Mouse (Mus musculus): ENCODE measurements around the gene Rfwd3. TPM values are rescaled to one million over a fixed set of nuclear protein-coding genes. Genes with fewer than 3 reads are reported as not detected.
"Not testable (repeated sequence)": the region's sequence is repeated elsewhere in the genome, so short reads cannot be mapped to it uniquely, and the experiment has no call there.

The Rfwd3 gene
- 10 to 100 TPM; 20.4 to 26.1 TPM for total RNA-seq (2021)

DNA sequence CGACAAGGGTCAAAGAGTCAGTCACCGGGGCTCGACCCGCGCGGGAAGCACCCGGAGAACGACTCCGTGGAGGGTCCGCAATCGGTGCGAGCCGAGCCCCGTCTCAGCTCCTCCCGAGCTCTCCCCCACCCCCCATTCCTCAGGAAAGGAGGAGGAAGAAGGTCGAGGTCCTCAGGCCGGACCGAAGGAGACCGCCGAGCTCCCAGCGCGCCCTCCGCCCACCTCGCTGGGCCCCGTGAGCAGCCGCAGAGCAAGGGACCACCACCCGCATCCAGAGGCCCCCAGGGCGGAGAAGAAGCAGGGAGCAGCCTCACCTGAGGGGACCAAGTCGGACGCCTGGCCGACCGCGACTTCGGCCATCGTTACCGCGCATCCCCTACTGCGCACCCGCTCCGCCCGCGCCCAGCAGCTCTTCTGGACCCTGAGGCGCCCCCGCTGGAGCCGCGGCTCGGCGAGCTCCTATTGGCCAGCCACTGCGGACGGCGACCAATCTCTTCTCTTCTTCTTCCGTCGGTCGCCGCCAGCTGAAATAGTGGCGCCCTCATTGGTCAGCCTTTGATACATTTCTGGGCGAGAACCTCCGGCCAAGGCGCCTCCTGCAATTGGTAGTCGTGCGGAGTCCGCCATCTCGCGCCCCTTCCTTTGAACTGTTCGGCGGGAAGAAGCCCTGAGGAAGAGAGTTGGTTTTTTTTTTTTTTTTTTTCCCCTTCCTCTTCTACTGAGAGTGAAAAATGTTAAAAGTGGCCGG is at the start of gene Rfwd3:
Rfwd3 (minus strand) TSS at position 402 of the 748 bp plus-strand sequence.
- peak; percentile 97 to 98 for DNase-seq
- intact Hi-C loops (cut with DNase I), result no loop called here

DNA sequence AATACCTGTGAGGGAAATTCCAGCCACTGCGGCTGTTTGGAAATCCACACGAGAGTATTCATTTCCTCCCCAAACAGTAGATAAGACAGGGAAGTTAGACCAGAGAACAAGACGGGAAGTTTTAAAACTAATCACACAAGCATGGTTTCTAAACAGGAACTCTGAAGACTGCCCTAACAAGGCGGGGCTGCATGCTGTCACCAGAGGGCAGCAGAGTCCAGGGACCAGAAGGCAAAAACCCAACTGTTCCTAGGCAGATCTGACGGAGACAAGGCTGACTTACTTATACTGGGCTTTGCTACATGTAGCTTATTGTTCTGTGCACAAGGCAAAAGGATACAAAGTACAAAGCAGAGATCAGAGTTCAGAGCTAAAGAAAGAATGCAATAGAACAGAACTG is 43.2 kb upstream of the Rfwd3 start:
- intact Hi-C loops (cut with DNase I), result loop anchor here (1.0 to 5.0 kb wide), 4 partner anchors 96 to 494 kb away; partner anchors contain the start of gene Ldhd
- peak; percentile 87 to 91 for DNase-seq

- intact Hi-C loops (cut with DNase I), result loop anchor here (5.0 kb wide), 2 partner anchors 292 to 497 kb away; partner anchors contain the start of gene Ldhd
- DNase-seq, result no peak
These were observed 40.2 kb upstream of the Rfwd3 start for GRCm38 (mm10) chr8:111340186-111340585.

GRCm38 (mm10) chr8:111338370-111339208 is 38.6 kb upstream of the Rfwd3 start:
- intact Hi-C loops (cut with DNase I), result no loop called here
- DNase-seq, result no peak

DNA sequence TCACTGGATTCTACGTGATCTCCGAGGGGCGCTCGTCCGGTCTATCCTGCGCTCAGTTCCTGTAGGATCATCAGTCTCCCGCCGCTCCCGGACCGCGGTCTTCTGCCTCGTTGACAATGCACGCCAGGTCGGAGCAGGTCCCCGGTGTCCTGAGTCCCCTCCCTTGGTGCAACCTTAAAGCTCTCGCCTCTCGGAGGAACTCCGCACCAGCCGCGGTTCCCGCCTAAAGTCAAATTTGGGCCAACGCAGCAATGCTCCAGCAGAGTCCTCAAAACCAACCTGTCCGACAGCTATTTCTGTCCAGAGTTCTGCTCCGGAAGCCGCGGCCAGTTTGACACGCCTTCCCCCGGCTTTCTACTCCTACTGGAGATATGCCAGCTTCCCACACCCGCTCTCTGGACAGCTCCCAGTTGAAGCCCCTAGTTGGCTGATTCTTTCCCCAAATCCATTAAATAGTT is 37.9 kb upstream of the Rfwd3 start, which contains the start of gene Mlkl:
Mlkl (minus strand) TSS at position 288 of the 458 bp plus-strand sequence.
- DNase-seq, result peak; percentile 66 to 74
- intact Hi-C loops (cut with DNase I), result no loop called here

GRCm38 (mm10) chr8:111337311-111337889 is 37.4 kb upstream of the Rfwd3 start:
- peak; percentile 20 to 34 for DNase-seq
- intact Hi-C loops (cut with DNase I), result no loop called here

- DNase-seq, result no peak
- intact Hi-C loops (cut with DNase I), result no loop called here
These were observed 36.7 kb upstream of the Rfwd3 start for GRCm38 (mm10) chr8:111336692-111337091.

- no peak for DNase-seq
- intact Hi-C loops (cut with DNase I), result no loop called here
These were observed 25.3 kb upstream of the Rfwd3 start for GRCm38 (mm10) chr8:111325222-111325790.

- intact Hi-C loops (cut with DNase I), result no loop called here
These were observed 14.7 kb upstream of the Rfwd3 start for GRCm38 (mm10) chr8:111314729-111315128.

GRCm38 (mm10) chr8:111313961-111314360 is 13.9 kb upstream of the Rfwd3 start:
- intact Hi-C loops (cut with DNase I); DNase-seq: not testable (repeated sequence)

More at GRCm38 (mm10) chr8:111314729-111315128, 14.7 kb upstream of the Rfwd3 start:
- DNase-seq, result no peak

DNA sequence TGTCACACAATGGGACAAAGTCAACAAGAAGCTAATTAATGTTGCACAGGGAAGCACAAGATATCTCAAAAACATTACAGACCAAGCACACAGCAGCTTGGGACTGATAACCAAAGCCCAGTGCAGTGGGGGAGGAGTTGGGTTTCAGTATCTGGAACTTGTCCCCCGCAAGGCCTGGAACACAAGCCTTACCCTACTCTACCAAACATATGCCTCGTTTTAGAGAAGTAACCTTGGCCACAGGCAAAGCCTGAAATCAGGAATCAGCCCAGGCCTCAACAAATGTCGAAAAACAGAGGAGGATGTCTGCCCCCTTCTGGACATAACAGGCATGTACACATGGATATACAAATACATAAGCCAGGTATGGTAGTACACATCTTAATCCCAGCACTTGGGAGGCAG is 12.7 kb upstream of the Rfwd3 start:
- intact Hi-C loops (cut with DNase I), result no loop called here

DNA sequence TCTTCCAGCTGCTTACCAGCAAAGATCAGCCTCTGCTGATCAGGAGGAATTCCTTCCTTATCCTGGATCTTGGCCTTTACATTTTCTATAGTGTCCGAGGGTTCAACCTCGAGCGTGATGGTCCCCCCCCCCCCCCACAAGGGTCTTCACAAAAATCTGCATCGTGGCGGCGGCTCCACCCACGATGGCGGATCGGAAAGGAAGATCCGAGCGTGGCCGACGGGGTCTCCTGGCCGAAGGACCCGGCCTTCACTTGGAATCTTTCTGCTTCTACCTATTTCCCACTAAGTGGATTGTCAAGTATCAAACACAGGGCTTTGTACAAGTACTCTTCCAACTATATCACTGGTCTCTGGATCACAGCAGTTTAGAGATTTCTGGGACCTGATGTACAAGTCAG is 10.0 kb upstream of the Rfwd3 start:
- DNase-seq; intact Hi-C loops (cut with DNase I): not testable (repeated sequence)

More for the DNA sequence above, 12.7 kb upstream of the Rfwd3 start:
- no peak for DNase-seq

DNA sequence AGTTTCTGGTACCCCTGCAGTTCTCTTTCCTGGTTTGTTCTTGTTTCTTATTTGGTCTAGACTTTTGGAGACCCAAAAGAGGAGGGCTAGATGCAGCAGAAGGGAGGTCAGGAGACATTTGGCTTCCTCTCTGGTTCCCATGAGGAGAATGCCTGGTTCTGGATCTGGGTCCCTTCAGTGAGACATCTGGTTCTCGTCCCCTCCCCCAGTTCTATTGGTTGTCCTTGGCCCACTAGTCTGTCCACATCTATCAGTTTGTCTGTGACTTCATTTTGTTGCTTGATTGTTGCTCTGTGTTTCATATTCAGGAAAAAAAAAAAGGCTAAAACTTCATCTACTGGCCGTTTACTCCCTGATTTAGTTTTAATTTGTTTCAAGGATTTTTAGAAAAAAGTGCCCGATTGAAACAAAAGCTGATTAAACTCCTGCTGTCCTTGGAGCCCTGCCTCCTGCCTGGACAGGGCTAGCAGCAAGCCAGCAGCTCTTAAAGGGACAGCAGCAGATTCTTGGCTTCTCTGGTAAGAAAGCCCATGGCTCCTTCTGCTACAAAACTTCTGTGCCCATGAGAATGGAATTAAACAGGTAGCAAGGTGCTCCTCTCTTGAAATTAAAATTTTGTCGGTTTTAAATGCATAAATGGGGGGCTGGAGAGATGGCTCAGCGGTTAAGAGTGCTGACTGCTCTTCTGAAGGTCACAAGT is 5.2 kb upstream of the Rfwd3 start:
- intact Hi-C loops (cut with DNase I), result no loop called here
- peak; percentile 51 to 61 for DNase-seq

GRCm38 (mm10) chr8:111304359-111304758 is 4.3 kb upstream of the Rfwd3 start:
- no peak for DNase-seq
- intact Hi-C loops (cut with DNase I), result no loop called here

- DNase-seq; intact Hi-C loops (cut with DNase I): not testable (repeated sequence)
These were observed 3.2 kb upstream of the Rfwd3 start for GRCm38 (mm10) chr8:111303076-111303803.

DNA sequence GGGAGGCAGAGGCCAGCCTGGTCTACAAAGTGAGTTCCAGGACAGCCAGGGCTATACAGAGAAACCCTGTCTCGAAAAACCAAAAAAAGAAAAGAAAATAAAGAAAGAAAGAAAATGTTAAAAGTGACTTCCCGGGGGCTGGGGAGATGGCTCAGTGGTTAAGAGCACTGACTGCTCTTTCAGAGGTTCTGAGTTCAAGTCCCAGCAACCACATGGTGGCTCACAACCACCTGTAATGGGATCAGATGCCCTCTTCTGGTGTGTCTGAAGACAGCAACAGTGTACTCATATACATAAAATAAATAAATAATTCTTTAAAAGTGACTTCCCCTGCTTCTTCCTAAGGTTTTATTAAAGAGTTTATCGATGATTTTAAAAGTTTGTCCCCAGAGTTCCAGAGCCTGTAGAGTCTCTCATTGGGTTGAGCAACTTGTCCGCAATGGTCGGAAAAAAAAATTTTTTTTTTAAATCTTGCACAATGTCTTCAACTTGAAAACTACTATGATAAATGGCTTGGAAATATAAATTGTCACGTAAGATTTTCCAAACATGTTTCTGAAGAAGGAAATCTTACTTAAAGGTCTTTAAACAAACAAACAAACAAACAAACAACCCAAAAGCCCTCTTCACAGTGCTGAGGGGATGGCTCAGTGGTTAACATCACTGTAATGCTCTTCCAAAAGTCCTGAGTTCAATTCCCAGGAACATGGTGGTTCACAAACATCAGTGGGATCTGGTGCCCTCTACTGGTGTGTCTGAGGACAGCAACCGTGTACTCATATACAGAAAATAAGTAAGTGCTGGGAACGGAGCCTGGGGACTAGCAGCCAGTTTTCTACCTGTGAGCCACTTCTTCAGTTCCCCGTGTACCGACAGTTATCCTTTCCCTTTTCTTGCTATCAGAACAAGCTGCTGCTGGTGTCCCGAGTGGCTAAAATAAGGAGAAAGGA is 850 bp upstream of the Rfwd3 start:
- intact Hi-C loops (cut with DNase I), result no loop called here
- no peak for DNase-seq

DNA sequence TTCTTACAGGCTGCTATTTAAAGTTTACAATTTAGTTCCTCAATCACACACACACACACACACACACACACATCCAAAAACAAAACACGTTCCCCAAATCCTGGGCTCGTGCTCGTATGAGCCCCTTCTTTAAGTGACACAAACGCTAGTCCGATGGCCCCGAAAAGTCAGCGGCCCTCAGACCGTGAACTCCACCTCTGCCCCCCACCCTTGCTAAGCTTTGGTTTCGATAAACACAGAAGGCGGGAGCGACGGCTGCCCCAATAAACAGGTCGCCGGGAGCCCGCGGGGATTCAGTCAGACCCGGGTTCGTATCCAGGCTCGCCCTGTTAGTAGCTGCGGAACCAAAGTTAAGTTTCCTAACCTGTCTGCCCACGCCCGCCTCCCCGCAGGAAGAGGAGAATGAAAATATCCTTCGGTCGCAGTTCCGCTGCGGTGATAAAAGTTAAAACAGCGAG is 630 bp downstream of the Rfwd3 start:
- intact Hi-C loops (cut with DNase I), result no loop called here
- peak; percentile 63 to 65 for DNase-seq

DNA sequence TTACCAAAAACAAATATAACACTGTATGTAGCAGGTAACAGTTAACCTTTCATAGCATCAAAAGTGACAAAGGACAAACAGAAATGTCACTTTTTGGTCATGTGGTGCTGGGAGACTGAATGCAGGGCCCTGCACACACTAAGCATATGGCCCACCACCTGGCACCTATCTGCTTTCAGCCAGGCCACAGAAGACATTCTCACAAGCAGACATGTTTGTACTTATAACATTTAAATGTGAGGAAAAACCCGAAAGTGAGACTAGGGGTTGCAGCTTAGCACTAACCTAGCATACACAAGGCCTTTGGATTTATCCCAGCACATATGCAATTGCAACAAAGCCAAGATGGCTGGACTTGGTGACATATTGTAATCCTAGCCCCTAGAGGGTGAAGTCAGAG is 2.0 kb downstream of the Rfwd3 start:
- DNase-seq, result no peak
- intact Hi-C loops (cut with DNase I), result no loop called here

All from heart, postnatal 10 days (tissue).